In genomic region chr6:145326141-145326806, GRCm38 (mm10) we compare ENCODE assay signal across 18 mouse cellular contexts.
DNase-seq lines count a peak whose midpoint lies in the region; ATAC-seq lines count a peak whose summit lies in the region.
"Had no signal": no experiment of that assay in that cellular context is flagged by ENCODE, and none has a peak within 500 bp of the region (broad histone marks: within the 10 kb centered on the region; RNA-seq: fewer than 3 reads in every experiment).

No protein-coding gene starts in this region.

- no peak for ATAC-seq in lung, embryonic 16.5 days (ENCODE audit: low read depth)
- ATAC-seq in granulocyte monocyte progenitor cell, adult 5-6 weeks (replicated peaks; ENCODE audit: poor library complexity, severe bottlenecking) = peak; percentile 84
- ATAC-seq: midbrain, embryonic 15.5 days had no signal

- no peak overlapping the region for H3K4me3 ChIP-seq in lung, embryonic 16.5 days (ENCODE audit: low read length)
- H3K4me3 ChIP-seq: embryonic facial prominence, embryonic 10.5 days; heart, adult 2 months; hindbrain, embryonic 15.5 days; liver, embryonic 13.5 days; midbrain, embryonic 15.5 days; neural tube, embryonic 12.5 days had no signal

- peaks cover 2% of the 10 kb centered on the region; the same call in 1 of the 2 replicates for H3K9me3 ChIP-seq in lung, embryonic 16.5 days (ENCODE audit: control insufficient read depth, low read length)
- H3K9me3 ChIP-seq: embryonic facial prominence, embryonic 10.5 days; hindbrain, embryonic 15.5 days; liver, embryonic 13.5 days; midbrain, embryonic 15.5 days; neural tube, embryonic 12.5 days had no signal

- peaks cover 12% of the 10 kb centered on the region for H3K4me1 ChIP-seq in lung, embryonic 16.5 days (replicated peaks; ENCODE audit: control insufficient read depth, insufficient read depth, low read length)
- H3K4me1 ChIP-seq: embryonic facial prominence, embryonic 10.5 days; hindbrain, embryonic 15.5 days; midbrain, embryonic 15.5 days; neural tube, embryonic 12.5 days had no signal

- no peaks in the 10 kb centered on the region for H3K27me3 ChIP-seq in lung, embryonic 16.5 days (ENCODE audit: control insufficient read depth, insufficient read depth, low read depth, low read length)
- H3K27me3 ChIP-seq: hindbrain, embryonic 15.5 days; liver, embryonic 13.5 days; midbrain, embryonic 15.5 days; neural tube, embryonic 12.5 days had no signal

- no peak for DNase-seq in lung, postnatal 36 days
- DNase-seq in left cerebral cortex, postnatal 25 days (ENCODE audit: low spot score in 2 of 2) = peak; percentile 67 to 91
- peak; percentile 72 for DNase-seq in telencephalon, adult 2 months (ENCODE audit: low read depth, low spot score)
- no peak for DNase-seq in adrenal gland, adult 2 months
- no peak for DNase-seq in thymus, postnatal 4 days
- DNase-seq: cerebellum, adult 8-10 months; heart, adult 2 months; heart, postnatal 10 days; liver, embryonic 13.5 days; retina, postnatal 1 day; thymus, postnatal 14 days had no signal

- 58% methylated on average over 12 of the region's 12 CpGs for WGBS in lung, embryonic 16.5 days

- intact Hi-C loops in left cerebral cortex, postnatal 25 days (cut with DNase I) = no loop called here

- no peak overlapping the region for H3K9ac ChIP-seq in lung, embryonic 16.5 days (ENCODE audit: low read length)
- H3K9ac ChIP-seq: hindbrain, embryonic 15.5 days; liver, embryonic 13.5 days; midbrain, embryonic 15.5 days; neural tube, embryonic 12.5 days had no signal

- H3K4me2 ChIP-seq in lung, embryonic 16.5 days (ENCODE audit: low read depth, low read length) = no peak overlapping the region
- H3K4me2 ChIP-seq: hindbrain, embryonic 15.5 days; liver, embryonic 13.5 days; midbrain, embryonic 15.5 days; neural tube, embryonic 12.5 days had no signal

- no peaks in the 10 kb centered on the region for H3K36me3 ChIP-seq in lung, embryonic 16.5 days (ENCODE audit: control insufficient read depth, insufficient read depth, low read length)
- H3K36me3 ChIP-seq: embryonic facial prominence, embryonic 10.5 days; hindbrain, embryonic 15.5 days; liver, embryonic 13.5 days; midbrain, embryonic 15.5 days; neural tube, embryonic 12.5 days had no signal

- H3K27ac ChIP-seq in lung, embryonic 16.5 days (ENCODE audit: low read length) = 0 out of 2 replicates have a peak overlapping the region, but pooled peaks have one; percentile 24
- H3K27ac ChIP-seq: embryonic facial prominence, embryonic 10.5 days; heart, adult 2 months; hindbrain, embryonic 15.5 days; liver, embryonic 13.5 days; macrophage; midbrain, embryonic 15.5 days; neural tube, embryonic 12.5 days had no signal

Comparison
In these comparisons a context has a peak if more than half of its experiments do, and no peak if none do; other contexts are left out.
1. DNase-seq: peak in left cerebral cortex, postnatal 25 days (2 of 2) and telencephalon, adult 2 months (single experiment); none in lung, postnatal 36 days (single experiment), adrenal gland, adult 2 months (single experiment) and thymus, postnatal 4 days (single experiment).